Mouse (Mus musculus) megakaryocyte-erythroid progenitor cell, adult 5-6 weeks (primary cell): Measurements from ENCODE around the gene 9430097D07Rik. TPM values are rescaled to one million over a fixed set of nuclear protein-coding genes. Genes with fewer than 3 reads are reported as not detected.

ENCODE experiments used
- ATAC-seq: replicated peaks from 2 replicates; pipeline ENCODE4 v1.8.0; 2016; ENCODE audit warnings: mild to moderate bottlenecking, inconsistent platforms; ENCODE audit not compliant: severe bottlenecking, poor library complexity, low FRiP score, low TSS enrichment
- total RNA-seq, 2 experiments: library from RNA; stranded (forward) in 1 of 2; stranded (reverse) in 1 of 2; fragments of 200-1000, 215-1000 nt in 1 of 2; fragments of >200 nt in 1 of 2; fragmentation: Nextera tagmentation in 1 of 2; gene quantifications; 2 replicates each; pipeline ENCODE4 v1.2.3; 2014 to 2017

Gene 9430097D07Rik
- total RNA-seq, 2 experiments from 2014 or later, result 0.75 TPM; not detected in 1

DNA sequence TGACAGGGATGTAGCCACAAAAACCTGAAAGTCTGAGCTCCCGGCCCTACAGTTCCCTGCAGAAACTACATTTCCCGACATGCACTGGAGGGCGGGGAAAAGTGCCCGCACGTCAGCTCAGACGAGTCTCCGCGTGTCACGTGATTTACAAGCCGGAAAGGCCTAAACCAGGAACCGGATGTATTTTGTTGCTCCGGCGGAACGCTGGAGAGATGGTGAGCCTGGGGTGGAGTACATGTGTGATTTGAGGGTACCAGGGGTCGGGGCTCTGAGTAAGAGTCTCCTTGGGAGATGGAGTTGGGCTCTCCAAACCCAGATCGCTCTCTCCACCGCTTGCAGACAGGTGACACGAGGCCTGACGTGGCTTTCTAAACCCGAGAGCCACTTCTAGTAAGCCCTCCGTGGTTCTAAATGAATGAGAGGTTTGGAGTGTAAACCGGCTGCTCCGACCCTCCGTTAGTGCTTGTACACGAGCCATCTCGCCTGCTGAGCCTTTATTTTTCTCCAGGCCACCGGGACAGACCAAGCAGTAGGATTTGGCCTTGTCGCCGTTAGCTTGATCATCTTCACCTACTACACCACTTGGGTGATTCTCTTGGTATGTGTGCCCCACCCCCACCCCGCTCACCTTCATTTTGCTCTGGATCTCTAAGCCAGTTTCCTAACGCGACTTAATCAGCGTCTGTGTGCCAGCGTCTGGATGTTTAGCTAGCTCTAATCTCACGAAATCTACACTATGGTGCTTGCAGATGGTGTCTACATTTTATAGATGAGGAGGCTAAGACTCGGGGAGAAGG, 4.6 kb downstream of the 9430097D07Rik start, which contains the start of gene Dpm2:
Gene Dpm2, plus strand, starts transcription at position 161 of the 797 bp plus-strand sequence.
- ATAC-seq, result peak; percentile 72

DNA sequence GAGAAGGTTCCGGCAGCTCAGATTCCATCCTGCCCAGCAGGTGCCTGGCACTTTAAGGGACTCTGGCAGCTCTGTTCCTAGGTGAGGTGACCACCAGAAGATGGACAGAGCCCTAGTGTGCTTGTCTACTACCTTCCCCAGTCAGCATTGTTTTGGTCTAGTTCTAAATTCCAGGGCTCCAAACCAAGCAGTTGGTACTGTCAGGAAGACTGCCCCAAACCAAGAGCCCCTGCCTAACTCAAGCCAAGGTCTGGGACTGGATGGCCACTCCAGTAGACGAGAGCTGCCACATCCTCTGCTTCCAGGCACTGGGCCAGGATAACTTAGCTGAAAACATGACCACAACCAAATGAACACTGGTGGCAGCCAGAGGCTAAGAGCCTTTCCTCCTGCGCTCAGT, 6.5 kb downstream of the 9430097D07Rik start:
- no peak for ATAC-seq

- ATAC-seq, result no peak
Measured at GRCm38 (mm10) chr2:32568149-32568548, 7.3 kb downstream of the 9430097D07Rik start.

DNA sequence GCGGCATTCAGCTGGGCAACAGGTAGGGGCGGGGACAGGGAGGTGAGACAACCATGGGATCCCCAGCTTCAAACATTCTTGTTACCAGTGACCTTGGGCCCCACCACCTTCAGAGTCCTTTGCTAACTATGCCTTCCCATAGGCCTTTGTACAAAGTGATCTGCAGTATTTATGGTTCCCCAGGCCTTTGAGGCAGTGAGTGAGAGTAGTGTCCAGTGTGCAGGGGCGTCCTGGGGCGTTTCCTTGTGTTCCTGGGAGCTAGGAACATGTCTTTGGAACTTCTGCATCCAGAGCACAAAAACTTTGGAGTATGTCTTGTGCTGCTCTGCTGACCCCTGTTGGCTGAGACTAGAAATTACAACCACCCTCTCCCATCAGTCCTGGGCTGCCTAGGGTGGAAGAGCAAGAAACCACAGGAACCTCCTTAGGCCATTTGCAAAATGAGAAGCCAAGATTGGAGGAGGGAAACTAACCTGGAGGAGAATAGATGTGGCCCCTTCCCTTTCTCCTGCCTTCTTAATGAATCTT, 8.9 kb downstream of the 9430097D07Rik start:
- ATAC-seq, result 0 out of 2 replicates have a peak, but pooled peaks have one; percentile 23

DNA sequence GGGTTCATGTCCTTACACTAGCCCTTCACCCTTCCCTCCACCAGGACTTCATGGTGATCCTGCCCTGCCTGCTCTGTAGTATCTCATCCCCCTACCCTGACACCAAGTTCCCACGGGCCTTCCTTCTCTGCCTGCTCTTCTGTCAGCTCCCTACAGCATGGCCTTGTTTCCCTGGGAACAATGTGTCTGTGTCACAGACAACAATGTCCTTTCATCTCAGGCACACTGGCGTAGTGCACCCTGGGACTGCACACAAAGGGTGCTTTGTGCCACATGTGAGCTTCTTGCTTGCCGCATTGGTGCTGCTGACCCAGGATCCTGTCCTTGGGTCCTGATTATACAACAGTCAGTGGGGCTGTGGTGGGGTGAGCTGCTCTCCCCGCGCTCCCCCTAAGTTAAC, 15.9 kb downstream of the 9430097D07Rik start:
- ATAC-seq, result no peak

DNA sequence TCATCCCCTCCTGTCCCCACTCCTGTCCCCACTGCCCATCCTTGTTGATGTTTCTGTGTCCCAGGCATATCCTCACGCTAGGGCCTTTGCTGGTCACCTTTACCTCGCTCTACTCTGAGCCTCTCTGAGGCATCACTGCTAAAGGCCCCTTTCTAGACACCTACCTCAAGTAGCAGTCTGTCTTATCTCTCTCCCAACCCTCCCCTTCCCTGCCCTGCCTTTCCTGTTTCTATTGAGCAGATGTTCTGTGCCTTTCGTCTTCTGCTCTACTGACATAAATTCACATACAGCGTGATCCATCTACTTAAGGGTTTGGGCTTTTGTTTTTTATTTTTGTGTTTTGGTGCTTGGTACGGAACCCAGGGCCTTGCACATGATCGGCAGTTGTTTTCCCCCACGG, 19.5 kb downstream of the 9430097D07Rik start:
- ATAC-seq, result 0 out of 2 replicates have a peak, but pooled peaks have one; percentile 32

DNA sequence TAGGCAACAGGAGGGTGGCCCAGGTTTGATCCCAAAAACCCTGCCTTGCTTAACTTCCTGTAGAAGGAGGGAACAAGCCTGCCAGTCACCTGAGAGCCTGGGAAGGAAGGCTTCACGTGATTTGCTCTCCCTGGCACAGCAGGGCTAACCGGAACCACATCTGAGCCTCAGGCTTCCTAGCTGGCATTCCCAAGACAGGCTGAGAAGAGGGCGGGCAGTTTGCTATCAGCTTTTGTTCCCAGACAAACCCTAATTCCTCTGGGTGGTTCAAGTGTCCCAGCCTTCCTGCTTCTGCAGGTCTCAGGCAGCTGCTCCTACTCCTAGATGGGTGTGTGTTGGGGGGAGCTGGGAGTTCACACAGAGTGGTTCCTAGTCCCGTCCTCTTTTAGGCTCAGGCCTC, 20.0 kb downstream of the 9430097D07Rik start:
- ATAC-seq, result no peak

- no peak for ATAC-seq
Measured at GRCm38 (mm10) chr2:32553592-32554148, 21.8 kb downstream of the 9430097D07Rik start.

- ATAC-seq, result no peak
Measured at GRCm38 (mm10) chr2:32551236-32551635, 24.2 kb downstream of the 9430097D07Rik start.

DNA sequence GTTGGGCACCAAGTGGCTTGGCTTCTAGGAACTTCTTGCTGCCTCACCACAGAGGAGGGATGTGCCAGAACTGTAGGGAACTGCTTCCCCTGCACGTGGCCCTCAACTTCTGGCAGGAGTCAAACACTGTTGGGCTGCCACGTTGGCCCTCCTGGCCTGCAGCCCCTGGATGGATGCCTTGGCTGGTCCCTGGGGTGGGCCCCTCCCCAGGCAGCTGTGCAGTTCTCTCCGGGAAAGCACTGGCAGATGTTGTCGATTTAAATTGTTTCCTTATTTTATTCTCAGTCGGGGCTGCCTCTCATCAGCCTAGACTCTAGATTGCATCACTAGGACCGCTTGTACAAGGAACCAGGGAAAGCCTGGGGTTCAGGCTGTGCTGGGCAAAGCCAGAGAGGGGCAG, 25.7 kb downstream of the 9430097D07Rik start:
- no peak for ATAC-seq

- no peak for ATAC-seq
Measured at GRCm38 (mm10) chr2:32549171-32549570, 26.3 kb downstream of the 9430097D07Rik start.

GRCm38 (mm10) chr2:32547964-32548739, 27.3 kb downstream of the 9430097D07Rik start:
- no peak for ATAC-seq

- no peak for ATAC-seq
Measured at GRCm38 (mm10) chr2:32547380-32547779, 28.1 kb downstream of the 9430097D07Rik start.

DNA sequence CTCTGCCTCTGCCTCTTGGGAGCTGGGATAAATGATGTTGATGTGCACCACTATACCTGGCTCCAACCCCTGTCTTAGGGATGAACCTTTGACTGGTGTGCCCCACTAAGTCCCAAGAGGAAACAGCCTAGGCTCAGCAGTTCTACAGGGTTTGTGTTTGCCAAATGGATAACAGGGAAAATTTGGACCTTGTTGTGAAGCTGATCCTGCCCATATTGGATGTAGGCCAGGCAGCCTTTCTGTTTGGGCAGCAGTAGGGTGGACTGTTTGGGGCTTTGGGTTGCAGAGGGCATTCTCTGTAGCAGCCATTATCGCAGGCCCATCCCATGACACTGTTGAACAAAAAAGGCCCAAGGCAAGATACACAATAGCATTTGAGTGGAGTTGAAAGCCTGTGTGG, 28.5 kb downstream of the 9430097D07Rik start:
- no peak for ATAC-seq

DNA sequence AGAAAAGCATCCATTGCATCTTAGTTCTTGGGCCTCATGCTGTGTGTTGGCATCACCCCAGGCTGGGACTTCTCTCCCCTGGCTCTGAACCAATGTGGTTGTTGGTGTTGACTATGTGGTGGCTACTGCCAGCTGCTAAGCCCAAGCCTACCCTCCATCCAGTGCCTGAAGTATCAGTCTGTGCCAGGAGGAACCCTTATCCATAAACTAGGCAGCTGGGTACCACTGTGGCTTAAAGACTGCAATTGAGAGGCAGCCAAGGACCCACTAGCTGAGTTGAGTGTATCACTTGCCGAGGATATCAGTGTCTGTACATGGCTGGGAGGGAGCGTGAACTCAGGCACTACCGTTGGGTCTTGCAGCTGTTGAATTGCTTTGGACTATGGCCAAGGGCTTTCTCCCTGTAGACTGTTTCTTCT, 32.4 kb downstream of the 9430097D07Rik start:
- peak; percentile 59 for ATAC-seq

- ATAC-seq, result 0 out of 2 replicates have a peak, but pooled peaks have one; percentile 9
Measured at GRCm38 (mm10) chr2:32541986-32542573, 33.4 kb downstream of the 9430097D07Rik start.

DNA sequence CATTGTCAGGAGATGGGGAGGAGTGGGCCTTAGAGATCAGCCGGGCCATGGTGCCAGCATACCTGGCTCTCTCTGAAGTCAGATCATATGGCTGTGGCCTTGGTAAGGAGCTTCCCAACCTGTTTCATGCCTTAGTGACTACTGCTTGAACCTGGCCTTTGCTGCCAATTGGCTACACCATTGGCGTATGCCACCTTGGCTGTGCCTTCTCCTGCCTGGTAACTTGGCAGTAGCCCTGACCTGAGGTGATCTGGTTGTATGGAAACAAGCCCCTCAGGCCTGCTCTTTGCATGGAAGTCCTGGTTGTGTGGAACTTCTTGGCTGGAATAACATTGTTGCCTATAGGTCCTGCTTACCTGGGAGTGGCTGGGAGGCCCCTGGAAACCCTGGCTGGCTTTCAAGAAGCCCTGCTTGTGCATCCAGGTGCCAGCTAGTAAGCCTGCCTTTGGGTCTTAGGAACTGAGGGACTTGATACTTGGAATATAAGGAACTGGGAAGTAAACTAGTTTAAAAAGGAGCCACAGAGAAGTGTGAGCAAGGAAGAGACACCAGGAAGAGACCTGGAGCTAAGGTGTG, 34.1 kb downstream of the 9430097D07Rik start:
- no peak for ATAC-seq

- no peak for ATAC-seq
Measured at GRCm38 (mm10) chr2:32539452-32539981, 36.0 kb downstream of the 9430097D07Rik start.

GRCm38 (mm10) chr2:32538461-32538860, 37.0 kb downstream of the 9430097D07Rik start:
- no peak for ATAC-seq
